8 mouse cellular contexts compared by ENCODE assay signal in genomic region chr11:101300881-101301280, GRCm38 (mm10). TPM values are rescaled to one million over a fixed set of nuclear protein-coding genes. Genes with fewer than 3 reads are reported as not detected.
DNase-seq lines count a peak whose midpoint lies in the region; ATAC-seq and TF ChIP-seq lines count a peak whose summit lies in the region.

No protein-coding gene starts in this region.

- CTCF ChIA-PET in Patski (lab: Charles Lee), result interaction anchor here (1.4 to 3.4 kb wide), 9 partner anchors 10 to 124 kb away, joined by 3 to 33 read pairs (median 10); partner anchors contain the start of genes Cntd1, Coa3, Vps25 and Wnk4

- WGBS in heart, embryonic 14.5 days, result 59% methylated on average over 7 of the region's 7 CpGs
- 73% methylated on average over 7 of the region's 7 CpGs for WGBS in hindbrain, embryonic 11.5 days
- 66% methylated on average over 7 of the region's 7 CpGs for WGBS in midbrain, embryonic 12.5 days

- TF ChIP-seq CTCF in Patski (IDR thresholded peaks at IDR 0.05), result peak; percentile 71

- no peak for DNase-seq in heart, adult 8-10 months (ENCODE audit: low spot score)
- no peak for DNase-seq in Patski (ENCODE audit: low read depth, low spot score)
- no peak for DNase-seq in hindbrain, embryonic 11.5 days (ENCODE audit: low spot score)
- DNase-seq in left cerebral cortex, postnatal 10 days (ENCODE audit: extremely low spot score in 1 of 2, low spot score in 2 of 2), result no peak
- no peak for DNase-seq in ovary, postnatal 14 days (ENCODE audit: low spot score)
- DNase-seq in adrenal gland, postnatal 25 days, result no peak

- H3K4me3 ChIP-seq in heart, embryonic 14.5 days (ENCODE audit: control insufficient read depth in 1 of 2, insufficient read depth in 1 of 2, low read depth in 1 of 2, low read length in 2 of 2), result peak overlapping the region; percentile 76 to 92; a peak in 3 of 4 replicates
- peak overlapping the region; percentile 92; the same call in 1 of the 2 replicates for H3K4me3 ChIP-seq in hindbrain, embryonic 11.5 days (ENCODE audit: low read depth, low read length)
- peak overlapping the region; percentile 95 for H3K4me3 ChIP-seq in midbrain, embryonic 12.5 days

- H3K9ac ChIP-seq in heart, embryonic 14.5 days (ENCODE audit: low read length), result peak overlapping the region; percentile 86
- peak overlapping the region; percentile 88; the same call in 1 of the 2 replicates for H3K9ac ChIP-seq in hindbrain, embryonic 11.5 days (ENCODE audit: low read depth, low read length)
- peak overlapping the region; percentile 86; the same call in 1 of the 2 replicates for H3K9ac ChIP-seq in midbrain, embryonic 12.5 days (replicated peaks)

- H3K36me3 ChIP-seq in heart, embryonic 14.5 days (ENCODE audit: control insufficient read depth, insufficient read depth, low read length), result peaks cover 30% of the 10 kb centered on the region
- H3K36me3 ChIP-seq in hindbrain, embryonic 11.5 days (ENCODE audit: control insufficient read depth, insufficient read depth, low read length), result no peaks in the 10 kb centered on the region
- peaks cover 28% of the 10 kb centered on the region for H3K36me3 ChIP-seq in midbrain, embryonic 12.5 days

- in situ Hi-C loops in Patski (cut with MboI; ENCODE audit: low pct_unique_long_range_greater_than_20kb), result loop anchor here (5.0 kb wide), 2 partner anchors 49 to 84 kb away; partner anchors contain the start of gene Vps25

- no peaks in the 10 kb centered on the region for H3K9me3 ChIP-seq in heart, embryonic 14.5 days (ENCODE audit: control insufficient read depth, low read length)
- no peaks in the 10 kb centered on the region for H3K9me3 ChIP-seq in hindbrain, embryonic 11.5 days (ENCODE audit: control insufficient read depth, low read length)
- no peaks in the 10 kb centered on the region for H3K9me3 ChIP-seq in midbrain, embryonic 12.5 days

- no peak overlapping the region for H3K27ac ChIP-seq in heart, embryonic 14.5 days (replicated peaks in 1 of 2; ENCODE audit: control insufficient read depth in 1 of 2, insufficient read depth in 1 of 2, low read depth in 2 of 2, low read length in 2 of 2)
- H3K27ac ChIP-seq in hindbrain, embryonic 11.5 days (ENCODE audit: low read depth, low read length), result no peak overlapping the region
- H3K27ac ChIP-seq in midbrain, embryonic 12.5 days (replicated peaks), result no peak overlapping the region

- ATAC-seq in heart, embryonic 14.5 days (ENCODE audit: insufficient number of reproducible peaks, insufficient read depth, low FRiP score, low read depth), result no peak
- no peak for ATAC-seq in Patski
- ATAC-seq in hindbrain, embryonic 11.5 days (ENCODE audit: low FRiP score), result no peak
- no peak for ATAC-seq in midbrain, embryonic 12.5 days (ENCODE audit: low FRiP score, low read depth)

- H3K4me1 ChIP-seq in heart, embryonic 14.5 days (ENCODE audit: control insufficient read depth in 2 of 2, insufficient read depth in 2 of 2, low read length in 2 of 2), result peaks cover 8 to 10% of the 10 kb centered on the region in 2 experiments
- H3K4me1 ChIP-seq in hindbrain, embryonic 11.5 days (replicated peaks; ENCODE audit: control insufficient read depth, insufficient read depth, low read length), result peaks cover 8% of the 10 kb centered on the region
- H3K4me1 ChIP-seq in midbrain, embryonic 12.5 days, result peaks cover 14% of the 10 kb centered on the region

- peak overlapping the region; percentile 89 for H3K4me2 ChIP-seq in heart, embryonic 14.5 days (ENCODE audit: low read length)
- H3K4me2 ChIP-seq in hindbrain, embryonic 11.5 days (replicated peaks; ENCODE audit: low read depth, low read length), result peak overlapping the region; percentile 94
- H3K4me2 ChIP-seq in midbrain, embryonic 12.5 days (replicated peaks), result peak overlapping the region; percentile 98

- intact Hi-C loops in left cerebral cortex, postnatal 10 days (cut with DNase I), result loop anchor here (5.0 kb wide), 1 partner anchor 89 kb away; no protein-coding TSS in a partner anchor

- H3K27me3 ChIP-seq in heart, embryonic 14.5 days (ENCODE audit: control insufficient read depth, insufficient read depth, low read length), result no peaks in the 10 kb centered on the region
- peaks cover 6% of the 10 kb centered on the region for H3K27me3 ChIP-seq in Patski
- H3K27me3 ChIP-seq in hindbrain, embryonic 11.5 days (ENCODE audit: control insufficient read depth, insufficient read depth, low read length), result no peaks in the 10 kb centered on the region
- no peaks in the 10 kb centered on the region for H3K27me3 ChIP-seq in midbrain, embryonic 12.5 days

- POLR2A ChIA-PET in Patski (lab: Charles Lee), result interaction anchor here (0.9 to 2.4 kb wide), 4 partner anchors 40 to 97 kb away, joined by 3 to 17 read pairs (median 6); partner anchors contain the start of genes Vps25 and Wnk4

RNA-seq across cellular contexts. Expression of gene Becn1, which starts 1.2 kb away (rescaled TPM):
- 134 and 149 TPM in 2 replicates for polyA plus RNA-seq in heart, embryonic 14.5 days (2014; fragmentation: Nextera tagmentation; extraction: Ambion mirVana)
- total RNA-seq in heart, adult 8-10 months (2022), result 100 to 1,000 TPM in 2 of 4 experiments, 10 to 100 TPM in 2; 78.6 to 116 (median 100) TPM
- 203 TPM for polyA plus RNA-seq in Patski (2021)
- polyA plus RNA-seq in hindbrain, embryonic 11.5 days (2014; fragmentation: Nextera tagmentation; extraction: Ambion mirVana), result 166 and 178 TPM in 2 replicates
- polyA plus RNA-seq in midbrain, embryonic 12.5 days (2016; fragmentation: Nextera tagmentation; extraction: Ambion mirVana), result 162 and 173 TPM in 2 replicates
- 100 to 1,000 TPM; 174 to 188 TPM for total RNA-seq in left cerebral cortex, postnatal 10 days (2021)
- total RNA-seq in adrenal gland, postnatal 25 days (2021), result 117 and 159 TPM in 2 replicates

RNA-seq across cellular contexts. Expression of gene Psme3, which starts 15.1 kb away (rescaled TPM):
- 62.5 and 66.5 TPM in 2 replicates for polyA plus RNA-seq in heart, embryonic 14.5 days (2014; fragmentation: Nextera tagmentation; extraction: Ambion mirVana)
- total RNA-seq in heart, adult 8-10 months (2022), result 10 to 100 TPM; 66.4 to 85.0 (median 73.6) TPM
- 101 TPM for polyA plus RNA-seq in Patski (2021)
- 138 and 143 TPM in 2 replicates for polyA plus RNA-seq in hindbrain, embryonic 11.5 days (2014; fragmentation: Nextera tagmentation; extraction: Ambion mirVana)
- polyA plus RNA-seq in midbrain, embryonic 12.5 days (2016; fragmentation: Nextera tagmentation; extraction: Ambion mirVana), result 163 and 180 TPM in 2 replicates
- total RNA-seq in left cerebral cortex, postnatal 10 days (2021), result 100 to 1,000 TPM; 100 to 108 TPM
- 126 and 131 TPM in 2 replicates for total RNA-seq in adrenal gland, postnatal 25 days (2021)

RNA-seq across cellular contexts. Expression of gene Coa3, which starts 22.0 kb away (rescaled TPM):
- polyA plus RNA-seq in heart, embryonic 14.5 days (2014; fragmentation: Nextera tagmentation; extraction: Ambion mirVana), result 188 and 203 TPM in 2 replicates
- 100 to 1,000 TPM in 2 of 4 experiments, 10 to 100 TPM in 2; 93.0 to 105 (median 98.0) TPM for total RNA-seq in heart, adult 8-10 months (2022)
- polyA plus RNA-seq in Patski (2021), result 118 TPM
- polyA plus RNA-seq in hindbrain, embryonic 11.5 days (2014; fragmentation: Nextera tagmentation; extraction: Ambion mirVana), result 213 and 217 TPM in 2 replicates
- polyA plus RNA-seq in midbrain, embryonic 12.5 days (2016; fragmentation: Nextera tagmentation; extraction: Ambion mirVana), result 196 and 198 TPM in 2 replicates
- 100 to 1,000 TPM in 1 of 2 experiments, 10 to 100 TPM in 1; 95.7 to 101 TPM for total RNA-seq in left cerebral cortex, postnatal 10 days (2021)
- total RNA-seq in adrenal gland, postnatal 25 days (2021), result 67.9 and 74.9 TPM in 2 replicates

RNA-seq across cellular contexts. Expression of gene Cntd1, which starts 22.1 kb away (rescaled TPM):
- 0.51 and 1.1 TPM in 2 replicates for polyA plus RNA-seq in heart, embryonic 14.5 days (2014; fragmentation: Nextera tagmentation; extraction: Ambion mirVana)
- total RNA-seq in heart, adult 8-10 months (2022), result under 1 TPM in 3 of 4 experiments, not detected in 1; 0.14 to 0.29 (median 0.22) TPM
- 1.0 TPM for polyA plus RNA-seq in Patski (2021)
- 1.3 and 1.7 TPM in 2 replicates for polyA plus RNA-seq in hindbrain, embryonic 11.5 days (2014; fragmentation: Nextera tagmentation; extraction: Ambion mirVana)
- 1.3 and 1.6 TPM in 2 replicates for polyA plus RNA-seq in midbrain, embryonic 12.5 days (2016; fragmentation: Nextera tagmentation; extraction: Ambion mirVana)
- total RNA-seq in left cerebral cortex, postnatal 10 days (2021), result under 1 TPM; 0.15 to 0.41 TPM
- total RNA-seq in adrenal gland, postnatal 25 days (2021), result 0.67 and 0.73 TPM in 2 replicates

RNA-seq across cellular contexts. Expression of gene Aoc2, which starts 24.0 kb away (rescaled TPM):
- 0.55 and 0.84 TPM in 2 replicates for polyA plus RNA-seq in heart, embryonic 14.5 days (2014; fragmentation: Nextera tagmentation; extraction: Ambion mirVana)
- 1 to 10 TPM; 1.4 to 1.9 (median 1.7) TPM for total RNA-seq in heart, adult 8-10 months (2022)
- 2.3 TPM for polyA plus RNA-seq in Patski (2021)
- 1.4 and 1.8 TPM in 2 replicates for polyA plus RNA-seq in hindbrain, embryonic 11.5 days (2014; fragmentation: Nextera tagmentation; extraction: Ambion mirVana)
- polyA plus RNA-seq in midbrain, embryonic 12.5 days (2016; fragmentation: Nextera tagmentation; extraction: Ambion mirVana), result 2.1 and 3.1 TPM in 2 replicates
- total RNA-seq in left cerebral cortex, postnatal 10 days (2021), result 1 to 10 TPM; 3.2 to 3.4 TPM
- 4.6 and 6.5 TPM in 2 replicates for total RNA-seq in adrenal gland, postnatal 25 days (2021)
